In genomic region chr16:17233702-17234498, GRCm38 (mm10) we compare ENCODE assay signal across 8 mouse cellular contexts. TPM values are rescaled to one million over a fixed set of nuclear protein-coding genes. Genes with fewer than 3 reads are reported as not detected.
A peak's percentile ranks its signal among the peaks of the same experiment; 100 is the strongest.
DNase-seq lines count a peak whose midpoint lies in the region; ATAC-seq and TF ChIP-seq lines count a peak whose summit lies in the region.

No protein-coding gene starts in this region.

- H3K27ac ChIP-seq in embryonic fibroblast, embryonic 13.5 days (ENCODE audit: insufficient read depth, low read length): no peak overlapping the region
- H3K27ac ChIP-seq in lung, embryonic 15.5 days: peak overlapping the region; percentile 86
- H3K27ac ChIP-seq in olfactory bulb, adult 2 months (ENCODE audit: insufficient read depth, low read depth, low read length): peak overlapping the region; percentile 31

- no peak for TF ChIP-seq POLR2A in embryonic fibroblast, embryonic 13.5 days (IDR thresholded peaks at IDR 0.05; ENCODE audit: low read depth, low read length)
- no peak for TF ChIP-seq POLR2A in olfactory bulb, adult 2 months (IDR thresholded peaks at IDR 0.05; ENCODE audit: insufficient read depth, low read depth, low read length)

- H3K27me3 ChIP-seq in E14TG2a.4 (ENCODE audit: insufficient read depth, low read length): peaks cover 2% of the 10 kb centered on the region; the same call in 1 of the 2 replicates
- H3K27me3 ChIP-seq in lung, embryonic 15.5 days: no peaks in the 10 kb centered on the region

- peak; percentile 17 for DNase-seq in adrenal gland, postnatal 25 days
- DNase-seq in heart, postnatal 36 days: peak; percentile 26 to 50
- peak; percentile 20 for DNase-seq in layer of hippocampus, adult 9-11 months

- H3K4me1 ChIP-seq in E14TG2a.4 (replicated peaks; ENCODE audit: low read depth, low read length): peaks cover 53% of the 10 kb centered on the region
- peaks cover 14% of the 10 kb centered on the region for H3K4me1 ChIP-seq in embryonic fibroblast, embryonic 13.5 days (ENCODE audit: control insufficient read depth, insufficient read depth, low read length)
- peaks cover 45% of the 10 kb centered on the region for H3K4me1 ChIP-seq in lung, embryonic 15.5 days
- peaks cover 14% of the 10 kb centered on the region; the same call in 1 of the 2 replicates for H3K4me1 ChIP-seq in olfactory bulb, adult 2 months (ENCODE audit: control insufficient read depth, insufficient read depth, low read length)

- peak overlapping the region; percentile 97 for H3K4me3 ChIP-seq in E14TG2a.4 (replicated peaks; ENCODE audit: low read length)
- H3K4me3 ChIP-seq in embryonic fibroblast, embryonic 13.5 days (ENCODE audit: insufficient read depth, low read length): peak overlapping the region; percentile 71
- peak overlapping the region; percentile 84 for H3K4me3 ChIP-seq in lung, embryonic 15.5 days
- peak overlapping the region; percentile 82 for H3K4me3 ChIP-seq in olfactory bulb, adult 2 months (ENCODE audit: insufficient read depth, low read depth, low read length)

- peaks cover 29% of the 10 kb centered on the region for H3K36me3 ChIP-seq in E14TG2a.4 (ENCODE audit: insufficient read depth, low read length)
- no peaks in the 10 kb centered on the region for H3K36me3 ChIP-seq in lung, embryonic 15.5 days

- peak overlapping the region; percentile 91 for H3K4me2 ChIP-seq in lung, embryonic 15.5 days

- no peaks in the 10 kb centered on the region for H3K9me3 ChIP-seq in E14TG2a.4 (ENCODE audit: low read length)
- no peaks in the 10 kb centered on the region for H3K9me3 ChIP-seq in lung, embryonic 15.5 days

- H3K9ac ChIP-seq in lung, embryonic 15.5 days: peak overlapping the region; percentile 85

- TF ChIP-seq CTCF in E14TG2a.4 (conservative IDR thresholded peaks at IDR 0.05; ENCODE audit: low read length): no peak
- TF ChIP-seq CTCF in embryonic fibroblast, embryonic 13.5 days (IDR thresholded peaks at IDR 0.05; ENCODE audit: borderline replicate concordance, insufficient read depth, low read length): no peak
- TF ChIP-seq CTCF in olfactory bulb, adult 2 months (IDR thresholded peaks at IDR 0.05; ENCODE audit: insufficient read depth, low read depth, low read length): no peak

- peak; percentile 40 for ATAC-seq in lung, embryonic 15.5 days (ENCODE audit: borderline replicate concordance, extremely low read depth, low FRiP score, low TSS enrichment)
- no peak for ATAC-seq in erythroid progenitor cell, adult 5-6 weeks (replicated peaks; ENCODE audit: low FRiP score, poor library complexity, severe bottlenecking)

- under 1% methylated on average over 38 of the region's 62 CpGs for WGBS in lung, embryonic 15.5 days
- under 1% methylated on average over 62 of the region's 62 CpGs for WGBS in olfactory bulb, adult 2 months

- intact Hi-C loops in heart, postnatal 36 days (cut with DNase I): loop anchor here (2.0 kb wide), 2 partner anchors 25 to 37 kb away; partner anchors contain the start of gene Rimbp3

RNA-seq across cellular contexts. Expression of gene Hic2, which starts 0.5 kb away (rescaled TPM):
- total RNA-seq in adrenal gland, postnatal 25 days (2021): 2.3 and 2.6 TPM in 2 replicates
- polyA plus RNA-seq in embryonic fibroblast, embryonic 13.5 days (2011; ENCODE audit: insufficient read length, low read depth, missing spikeins): 1.5 and 2.8 TPM in 2 replicates
- 1 to 10 TPM; 2.2 to 2.3 TPM for total RNA-seq in heart, postnatal 36 days (2021)
- 4.3 TPM in 2 replicates for polyA plus RNA-seq in lung, embryonic 15.5 days (2015; fragmentation: Nextera tagmentation; extraction: Ambion mirVana)
- polyA plus RNA-seq in olfactory bulb, adult 2 months (2012; ENCODE audit: insufficient read depth, insufficient read length, low replicate concordance, missing spikeins): not detected in 2 replicates
- total RNA-seq in erythroid progenitor cell, adult 5-6 weeks (2015; ENCODE audit: low replicate concordance): under 0.01 TPM in 1 of 2 replicates, not detected in the other
- 0.13 and 0.23 TPM in 2 replicates for total RNA-seq in erythroid progenitor cell, adult 5-6 weeks (2017; ENCODE audit: low replicate concordance)

RNA-seq across cellular contexts. Expression of gene Rimbp3, which starts 25.5 kb away (rescaled TPM):
- 0.06 TPM in 1 of 2 replicates, not detected in the other for total RNA-seq in adrenal gland, postnatal 25 days (2021)
- polyA plus RNA-seq in embryonic fibroblast, embryonic 13.5 days (2011; ENCODE audit: insufficient read length, low read depth, missing spikeins): not detected in 2 replicates
- total RNA-seq in heart, postnatal 36 days (2021): under 1 TPM; 0.08 to 0.25 TPM
- polyA plus RNA-seq in lung, embryonic 15.5 days (2015; fragmentation: Nextera tagmentation; extraction: Ambion mirVana): 0.21 and 0.24 TPM in 2 replicates
- not detected in 2 replicates for polyA plus RNA-seq in olfactory bulb, adult 2 months (2012; ENCODE audit: insufficient read depth, insufficient read length, low replicate concordance, missing spikeins)
- total RNA-seq in erythroid progenitor cell, adult 5-6 weeks (2015; ENCODE audit: low replicate concordance): not detected in 2 replicates
- 0.38 TPM in 1 of 2 replicates, not detected in the other for total RNA-seq in erythroid progenitor cell, adult 5-6 weeks (2017; ENCODE audit: low replicate concordance)

RNA-seq across cellular contexts. Expression of gene Ube2l3, which starts 31.5 kb away (rescaled TPM):
- total RNA-seq in adrenal gland, postnatal 25 days (2021): 194 and 282 TPM in 2 replicates
- 163 and 173 TPM in 2 replicates for polyA plus RNA-seq in embryonic fibroblast, embryonic 13.5 days (2011; ENCODE audit: insufficient read length, low read depth, missing spikeins)
- 100 to 1,000 TPM; 110 to 125 TPM for total RNA-seq in heart, postnatal 36 days (2021)
- polyA plus RNA-seq in lung, embryonic 15.5 days (2015; fragmentation: Nextera tagmentation; extraction: Ambion mirVana): 345 and 355 TPM in 2 replicates
- not detected in 2 replicates for polyA plus RNA-seq in olfactory bulb, adult 2 months (2012; ENCODE audit: insufficient read depth, insufficient read length, low replicate concordance, missing spikeins)
- total RNA-seq in erythroid progenitor cell, adult 5-6 weeks (2015; ENCODE audit: low replicate concordance): 110 and 161 TPM in 2 replicates
- 31.6 and 40.6 TPM in 2 replicates for total RNA-seq in erythroid progenitor cell, adult 5-6 weeks (2017; ENCODE audit: low replicate concordance)

RNA-seq across cellular contexts. Expression of gene Tmem191c, which starts 42.0 kb away (rescaled TPM):
- 13.8 and 19.9 TPM in 2 replicates for total RNA-seq in adrenal gland, postnatal 25 days (2021)
- 1.5 and 4.5 TPM in 2 replicates for polyA plus RNA-seq in embryonic fibroblast, embryonic 13.5 days (2011; ENCODE audit: insufficient read length, low read depth, missing spikeins)
- 1 to 10 TPM; 2.1 to 2.4 TPM for total RNA-seq in heart, postnatal 36 days (2021)
- 10.2 and 12.2 TPM in 2 replicates for polyA plus RNA-seq in lung, embryonic 15.5 days (2015; fragmentation: Nextera tagmentation; extraction: Ambion mirVana)
- not detected in 2 replicates for polyA plus RNA-seq in olfactory bulb, adult 2 months (2012; ENCODE audit: insufficient read depth, insufficient read length, low replicate concordance, missing spikeins)
- 4.6 TPM in 1 of 2 replicates, not detected in the other for total RNA-seq in erythroid progenitor cell, adult 5-6 weeks (2015; ENCODE audit: low replicate concordance)
- not detected in 2 replicates for total RNA-seq in erythroid progenitor cell, adult 5-6 weeks (2017; ENCODE audit: low replicate concordance)
